Comparison of ENCODE assay signal across 18 mouse cellular contexts in the genomic region with DNA sequence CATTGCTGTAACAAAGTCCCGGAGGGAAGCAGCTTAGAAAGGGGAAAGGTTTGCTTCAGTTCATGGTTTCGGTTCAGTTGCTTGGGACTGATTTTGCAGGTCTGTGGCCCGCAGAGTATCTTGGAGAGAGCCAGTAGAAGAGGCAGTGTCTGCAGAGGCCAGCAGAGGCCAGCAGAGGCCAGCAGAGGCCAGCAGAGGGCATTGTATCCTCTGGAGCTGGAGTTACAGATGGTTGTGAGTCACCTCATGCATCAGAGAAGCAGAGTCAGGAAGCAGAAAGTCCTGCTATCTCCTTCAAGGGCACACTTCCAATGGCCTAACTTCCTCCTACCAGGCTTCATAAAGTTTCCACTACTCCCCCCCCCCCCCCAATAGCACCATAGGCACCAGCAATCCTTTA. TPM values are rescaled to one million over a fixed set of nuclear protein-coding genes. Genes with fewer than 3 reads are reported as not detected.
A peak's percentile ranks its signal among the peaks of the same experiment; 100 is the strongest.
DNase-seq lines count a peak whose midpoint lies in the region; ATAC-seq and TF ChIP-seq lines count a peak whose summit lies in the region.
"Had no signal": no experiment of that assay in that cellular context is flagged by ENCODE, and none has a peak within 500 bp of the region (broad histone marks: within the 10 kb centered on the region; RNA-seq: fewer than 3 reads in every experiment).

No protein-coding gene starts in this region.

- no peak overlapping the region for H3K9ac ChIP-seq in kidney, postnatal 0 days (ENCODE audit: low read depth, low read length)
- H3K9ac ChIP-seq: embryonic facial prominence, embryonic 15.5 days; forebrain, embryonic 15.5 days; heart, embryonic 13.5 days; limb, embryonic 12.5 days; midbrain, embryonic 15.5 days; neural tube, embryonic 12.5 days had no signal

- H3K9me3 ChIP-seq in kidney, postnatal 0 days (replicated peaks; ENCODE audit: low read length): no peaks in the 10 kb centered on the region
- H3K9me3 ChIP-seq: embryonic facial prominence, embryonic 15.5 days; forebrain, embryonic 15.5 days; heart, embryonic 13.5 days; hindbrain, embryonic 10.5 days; midbrain, embryonic 15.5 days; neural tube, embryonic 12.5 days had no signal

- no peaks in the 10 kb centered on the region for H3K27me3 ChIP-seq in kidney, postnatal 0 days (ENCODE audit: insufficient read depth, low read length)
- H3K27me3 ChIP-seq: embryonic facial prominence, embryonic 15.5 days had no signal

- no peak overlapping the region for H3K4me2 ChIP-seq in kidney, postnatal 0 days (ENCODE audit: low read length)
- H3K4me2 ChIP-seq: embryonic facial prominence, embryonic 15.5 days; forebrain, embryonic 15.5 days; heart, embryonic 13.5 days; limb, embryonic 12.5 days; midbrain, embryonic 15.5 days; neural tube, embryonic 12.5 days had no signal

- 84% methylated on average over 3 of the region's 3 CpGs for WGBS in kidney, postnatal 0 days

- H3K36me3 ChIP-seq in kidney, postnatal 0 days (ENCODE audit: insufficient read depth, low read length): no peaks in the 10 kb centered on the region
- H3K36me3 ChIP-seq: embryonic facial prominence, embryonic 15.5 days; forebrain, embryonic 15.5 days; heart, embryonic 13.5 days; hindbrain, embryonic 10.5 days; limb, embryonic 12.5 days; midbrain, embryonic 15.5 days; neural tube, embryonic 12.5 days had no signal

- H3K4me3 ChIP-seq in kidney, postnatal 0 days (replicated peaks; ENCODE audit: low read depth, low read length): no peak overlapping the region
- H3K4me3 ChIP-seq: embryonic facial prominence, embryonic 15.5 days; forebrain, embryonic 15.5 days; heart, embryonic 13.5 days; hindbrain, embryonic 10.5 days; limb, embryonic 12.5 days; midbrain, embryonic 15.5 days; neural tube, embryonic 12.5 days had no signal

- no peaks in the 10 kb centered on the region for H3K4me1 ChIP-seq in kidney, postnatal 0 days (replicated peaks; ENCODE audit: insufficient read depth, low read length)

- no peak for ATAC-seq in kidney, postnatal 0 days (replicated peaks; ENCODE audit: low FRiP score, low read depth)
- ATAC-seq in common myeloid progenitor, adult 5-6 weeks (replicated peaks; ENCODE audit: low read depth, poor library complexity, severe bottlenecking): peak; percentile 55; the same call in 1 of the 2 replicates
- ATAC-seq: forebrain, embryonic 15.5 days; midbrain, embryonic 15.5 days had no signal

- H3K27ac ChIP-seq in kidney, postnatal 0 days: no peak overlapping the region
- H3K27ac ChIP-seq: embryonic facial prominence, embryonic 15.5 days; forebrain, embryonic 15.5 days; heart, embryonic 13.5 days; hindbrain, embryonic 10.5 days; limb, embryonic 12.5 days; midbrain, embryonic 15.5 days; neural tube, embryonic 12.5 days had no signal

- no peak for DNase-seq in kidney, postnatal 0 days (ENCODE audit: low spot score)
- DNase-seq in kidney, adult 9 months: no peak
- DNase-seq in 3134 (ENCODE audit: extremely low read depth, insufficient read length, low spot score) (peak; percentile 48), A20 (ENCODE audit: low read depth, low spot score) (peak; percentile 29)
- DNase-seq in frontal cortex, postnatal 14 days (ENCODE audit: low spot score in 2 of 2): no peak
- DNase-seq in left cerebral cortex, postnatal 10 days (ENCODE audit: extremely low spot score in 1 of 2, low spot score in 2 of 2): no peak
- DNase-seq: cerebellum, adult 11 months; kidney, adult 18-20 months; kidney, postnatal 4 days; lung, postnatal 10 days had no signal

- intact Hi-C loops in left cerebral cortex, postnatal 10 days (cut with DNase I): no loop called here

- peak; percentile 46 for TF ChIP-seq CTCF in kidney, postnatal 0 days (IDR thresholded peaks at IDR 0.05; ENCODE audit: low read depth)

RNA-seq across cellular contexts. Expression of gene Adgrd1, which starts 37.4 kb away (rescaled TPM):
- polyA plus RNA-seq in kidney, postnatal 0 days (2015; fragmentation: Nextera tagmentation; extraction: Ambion mirVana): 0.82 and 0.96 TPM in 2 replicates
- total RNA-seq in common myeloid progenitor, adult 5-6 weeks (2017): 0.39 and 0.96 TPM in 2 replicates
- total RNA-seq in left cerebral cortex, postnatal 10 days (2021): 1 to 10 TPM; 1.1 to 1.2 TPM
- polyA plus RNA-seq: limb, embryonic 12.5 days had no signal

RNA-seq across cellular contexts. Expression of gene Ran, which starts 39.2 kb away (rescaled TPM):
- polyA plus RNA-seq in kidney, postnatal 0 days (2015; fragmentation: Nextera tagmentation; extraction: Ambion mirVana): 392 and 446 TPM in 2 replicates
- total RNA-seq in common myeloid progenitor, adult 5-6 weeks (2017): 494 and 900 TPM in 2 replicates
- 100 to 1,000 TPM; 157 to 172 TPM for total RNA-seq in left cerebral cortex, postnatal 10 days (2021)

RNA-seq across cellular contexts. Expression of gene Stx2, which starts 50.7 kb away (rescaled TPM):
- polyA plus RNA-seq in kidney, postnatal 0 days (2015; fragmentation: Nextera tagmentation; extraction: Ambion mirVana): 32.7 and 33.0 TPM in 2 replicates
- 38.6 and 74.1 TPM in 2 replicates for total RNA-seq in common myeloid progenitor, adult 5-6 weeks (2017)
- total RNA-seq in left cerebral cortex, postnatal 10 days (2021): 10 to 100 TPM; 26.5 to 31.0 TPM

Comparison
In these comparisons a context has a peak if more than half of its experiments do, and no peak if none do; other contexts are left out.
1. DNase-seq: peak in 3134 (single experiment) and A20 (single experiment); none in kidney, postnatal 0 days (single experiment), kidney, adult 9 months (single experiment), frontal cortex, postnatal 14 days (0 of 2) and left cerebral cortex, postnatal 10 days (0 of 2).